Mouse (Mus musculus) left cerebral cortex, adult 18-20 months (tissue): ENCODE measurements around the gene Ccnb1ip1. TPM values are rescaled to one million over a fixed set of nuclear protein-coding genes. Genes with fewer than 3 reads are reported as not detected.

ENCODE experiments used
- DNase-seq, 2 experiments: peaks; one replicate each; pipeline ENCODE4 v3.0.0; 2021 to 2022; ENCODE audit warnings: low spot score in 2 of 2, mixed read lengths in 1 of 2
- total RNA-seq, 2 experiments: library from RNA; stranded (reverse); gene quantifications; 2 replicates each; pipeline ENCODE4 v1.2.3; 2021

Ccnb1ip1 gene
- total RNA-seq, 2 experiments from 2014 or later: not detected

- DNase-seq: no peak
Measured at GRCm38 (mm10) chr14:50784391-50785250, 22.9 kb downstream of the Ccnb1ip1 start.

- no peak for DNase-seq
Measured at GRCm38 (mm10) chr14:50782166-50782565, 25.4 kb downstream of the Ccnb1ip1 start.

- DNase-seq: peak in 1 of 2 experiments; percentile 12
Measured at GRCm38 (mm10) chr14:50771342-50771741, 36.2 kb downstream of the Ccnb1ip1 start.

- no peak for DNase-seq
Measured at GRCm38 (mm10) chr14:50765736-50766135, 41.8 kb downstream of the Ccnb1ip1 start.

- DNase-seq: peak; percentile 21 to 22
Measured at GRCm38 (mm10) chr14:50758416-50759085, 49.0 kb downstream of the Ccnb1ip1 start.

GRCm38 (mm10) chr14:50744994-50745393 lies 62.5 kb downstream of the Ccnb1ip1 start, which contains the start of gene Olfr749:
Gene Olfr749 (minus strand): TSS chr14:50745094.
- DNase-seq: no peak

- DNase-seq: no peak
Measured at GRCm38 (mm10) chr14:50741584-50741983, 65.9 kb downstream of the Ccnb1ip1 start.

- DNase-seq: no peak
Measured at GRCm38 (mm10) chr14:50740334-50740733, 67.2 kb downstream of the Ccnb1ip1 start.

Other genes with a start within 250 kb of the Ccnb1ip1 start
- not detected for gene Olfr744, start 192.9 kb downstream of the Ccnb1ip1 start, total RNA-seq
- not detected for gene Olfr745, start 168.3 kb downstream of the Ccnb1ip1 start, total RNA-seq
- gene Olfr746, start 160.6 kb downstream of the Ccnb1ip1 start, total RNA-seq: not detected
- gene Olfr747, start 114.5 kb downstream of the Ccnb1ip1 start, total RNA-seq: not detected
- not detected for gene Olfr748, start 100.4 kb downstream of the Ccnb1ip1 start, total RNA-seq
- gene Olfr749, start 62.6 kb downstream of the Ccnb1ip1 start, total RNA-seq: not detected
- 10 to 100 TPM; 53.4 to 55.6 TPM for gene Ttc5, start 22.2 kb downstream of the Ccnb1ip1 start, total RNA-seq
- gene Parp2, start 109 bp upstream of the Ccnb1ip1 start, total RNA-seq: 10 to 100 TPM; 27.0 to 27.8 TPM
- gene Tep1, start 62.8 kb upstream of the Ccnb1ip1 start, total RNA-seq: 1 to 10 TPM; 2.6 to 4.6 TPM
- 1 to 10 TPM; 5.6 to 6.5 TPM for gene Klhl33, start 89.8 kb upstream of the Ccnb1ip1 start, total RNA-seq
- 10 to 100 TPM; 30.9 to 35.2 TPM for gene Osgep, start 117.2 kb upstream of the Ccnb1ip1 start, total RNA-seq
- gene Apex1, start 117.2 kb upstream of the Ccnb1ip1 start, total RNA-seq: 10 to 100 TPM; 57.7 to 61.6 TPM
- 100 to 1,000 TPM in 1 of 2 experiments, 10 to 100 TPM in 1; 92.3 to 102 TPM for gene Pip4p1, start 123.1 kb upstream of the Ccnb1ip1 start, total RNA-seq
- 10 to 100 TPM; 13.7 to 16.4 TPM for gene Pnp, start 123.3 kb upstream of the Ccnb1ip1 start, total RNA-seq
- gene Gm49342, start 136.8 kb upstream of the Ccnb1ip1 start, total RNA-seq: 10 to 100 TPM in 1 of 2 experiments, 1 to 10 TPM in 1; 5.3 to 10.1 TPM
- 1 to 10 TPM in 1 of 2 experiments, under 1 TPM in 1; 0.46 to 1.1 TPM for gene Pnp2, start 148.3 kb upstream of the Ccnb1ip1 start, total RNA-seq
- gene Rnase10, start 200.0 kb upstream of the Ccnb1ip1 start, total RNA-seq: under 1 TPM in 1 of 2 experiments, not detected in 1; 0.30 TPM
- gene Rnase9, start 234.1 kb upstream of the Ccnb1ip1 start, total RNA-seq: not detected
- gene Rnase11, start 242.4 kb upstream of the Ccnb1ip1 start, total RNA-seq: not detected
- not detected for gene Rnase12, start 249.9 kb upstream of the Ccnb1ip1 start, total RNA-seq